Mouse (Mus musculus): ENCODE measurements at regions not wholly inside any gene's neighbourhood (a gene's known extent, or its start where the extent isn't known, plus 50 kb on each side); places are given as distances from the start of the nearest gene placed in this dataset.

DNA sequence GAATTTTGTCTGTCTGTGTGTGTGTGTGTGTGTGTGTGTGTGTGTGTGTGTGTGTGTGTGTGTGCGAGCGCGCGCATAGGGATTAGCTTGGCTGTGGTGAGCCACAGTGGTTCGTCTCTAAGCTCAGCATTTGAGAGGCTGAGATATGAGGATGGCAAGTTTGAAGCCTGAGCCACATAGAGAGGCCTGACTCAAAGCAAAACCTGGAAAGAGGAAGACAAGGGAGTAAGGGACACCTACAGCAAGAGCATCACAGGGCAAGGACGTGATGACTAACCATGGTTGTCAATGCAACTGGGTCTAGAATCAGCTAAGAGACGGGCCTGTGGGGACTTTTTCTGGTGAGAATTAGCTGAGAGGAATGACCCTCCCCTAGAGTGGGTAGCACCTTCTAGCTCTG lies 59.2 kb upstream of the Ivns1abp start:
- no peak for TF ChIP-seq CTCF (IDR thresholded peaks at IDR 0.05; ENCODE audit: control insufficient read depth, insufficient read depth, insufficient read length)
- TF ChIP-seq USF1 (IDR thresholded peaks at IDR 0.05; ENCODE audit: low read depth), result no peak
- TF ChIP-seq CEBPB (IDR thresholded peaks at IDR 0.05; ENCODE audit: low read depth), result no peak
- TF ChIP-seq MYOG (IDR thresholded peaks at IDR 0.05; ENCODE audit: control insufficient read depth, extremely low read depth, insufficient read length), result no peak
- TF ChIP-seq MYOD1 (IDR thresholded peaks at IDR 0.05; ENCODE audit: control insufficient read depth, insufficient read length, low read depth), result no peak
- TF ChIP-seq FOSL1 (IDR thresholded peaks at IDR 0.05; ENCODE audit: insufficient read depth, low read length, poor library complexity, severe bottlenecking), result no peak

Data from C2C12 (cell line).